Mouse (Mus musculus): ENCODE data around the gene Eif5a.
"Not testable (repeated sequence)": the region's sequence is repeated elsewhere in the genome, so short reads cannot be mapped to it uniquely, and the experiment has no call there.

Eif5a gene

DNA sequence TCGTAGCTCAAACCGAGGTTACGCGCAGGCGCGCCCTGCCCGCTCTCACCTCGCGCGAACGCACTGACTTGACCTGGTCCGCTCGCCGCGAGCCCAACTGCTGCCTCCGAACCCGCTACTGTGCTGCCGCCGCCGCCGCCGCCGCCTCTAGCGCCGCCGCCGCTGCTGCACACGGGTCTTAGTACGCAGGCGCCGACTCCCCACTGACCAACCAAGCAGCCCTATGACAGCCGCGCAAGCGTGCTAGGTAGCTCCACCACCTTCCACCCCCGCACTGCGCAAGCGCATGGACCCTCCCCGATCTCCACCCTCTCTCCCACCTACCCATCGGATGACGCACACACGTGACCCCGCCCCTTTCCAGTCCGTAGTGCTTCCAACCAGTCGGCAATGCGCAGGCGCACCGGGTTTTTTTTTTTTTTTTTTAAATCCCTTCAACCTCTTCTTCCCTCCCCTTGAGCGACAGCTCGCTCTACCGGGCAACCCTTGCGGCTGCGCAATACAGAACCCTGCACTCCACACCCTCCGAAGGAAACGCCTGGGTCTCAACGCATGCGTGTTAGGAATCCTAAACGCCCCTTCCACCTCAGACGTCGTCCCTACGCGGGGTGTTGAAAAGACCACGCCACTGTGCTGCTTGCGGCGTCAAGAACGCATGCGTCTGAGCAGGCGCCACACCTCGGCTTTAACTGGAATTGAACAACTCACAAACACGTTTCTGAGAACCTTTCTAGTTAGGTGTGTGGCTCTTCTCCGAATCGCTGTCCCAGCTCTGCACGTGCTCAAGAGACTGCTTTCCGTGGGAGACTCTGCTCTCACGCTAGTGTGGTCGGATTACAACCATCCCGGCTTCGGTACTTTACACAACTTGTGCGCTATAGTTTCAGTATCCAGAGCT is at the start of gene Eif5a:
TSS of gene Eif5a (minus strand) at position 845 of the 898 bp plus-strand sequence.
- peak; percentile 100 for DNase-seq

DNA sequence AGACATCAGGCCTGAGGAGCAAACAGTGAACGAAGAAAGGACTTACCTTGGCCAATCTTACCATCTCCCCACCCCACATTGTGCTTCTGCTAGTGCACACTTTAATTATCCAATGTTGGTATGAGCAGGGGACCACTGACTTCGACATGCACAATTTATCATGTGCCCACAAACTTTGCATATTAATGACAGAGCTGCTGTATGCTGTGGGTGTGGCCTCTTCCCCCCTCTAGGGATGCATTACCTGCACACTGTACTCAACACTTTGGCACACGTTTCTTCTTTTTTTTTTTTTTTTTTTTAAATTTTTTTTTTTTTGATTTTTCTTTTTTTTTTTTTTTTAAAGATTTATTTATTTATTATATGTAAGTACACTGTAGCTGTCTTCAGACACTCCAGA is 49.0 kb upstream of the Eif5a start:
- DNase-seq, result no peak

DNA sequence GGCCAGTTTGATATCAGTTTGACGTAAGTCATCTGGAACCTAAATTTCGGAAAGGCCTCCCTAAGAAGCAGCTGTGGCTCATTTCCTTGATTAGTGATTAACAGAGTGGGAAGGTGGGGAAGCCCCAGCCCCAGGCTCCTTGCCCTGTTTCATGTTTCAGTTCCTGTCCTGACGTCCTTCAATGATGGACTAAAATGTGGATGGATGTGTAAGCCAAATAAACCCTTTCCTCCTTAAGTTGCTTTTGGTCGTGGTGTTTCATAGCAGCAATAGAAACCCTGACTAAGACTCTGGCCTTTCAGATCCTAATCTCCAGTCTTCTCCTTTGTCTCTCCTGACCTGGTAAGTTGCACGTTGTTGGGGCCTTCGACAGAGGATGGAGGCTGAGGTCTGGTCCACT is 48.5 kb upstream of the Eif5a start:
- no peak for DNase-seq

DNA sequence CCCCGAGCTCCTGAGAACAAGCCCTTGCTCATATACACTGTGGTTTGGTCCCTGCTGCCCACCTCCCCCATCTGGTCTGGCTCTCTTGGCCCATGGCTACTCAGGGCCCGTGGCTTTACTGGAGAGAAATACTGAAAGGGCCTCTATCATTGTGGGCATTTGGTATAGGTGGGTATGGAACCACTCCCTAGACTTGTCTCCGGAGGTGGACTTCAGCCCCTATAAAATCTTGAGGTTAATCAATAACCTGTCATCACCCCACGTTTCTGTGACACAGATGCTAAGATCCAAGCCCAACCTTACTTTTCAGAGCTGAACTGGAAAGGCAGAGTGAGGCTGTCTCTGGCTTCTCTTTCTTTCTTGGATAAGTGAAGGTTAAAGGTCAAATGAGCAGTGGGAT is 47.0 kb upstream of the Eif5a start:
- DNase-seq, result no peak

DNA sequence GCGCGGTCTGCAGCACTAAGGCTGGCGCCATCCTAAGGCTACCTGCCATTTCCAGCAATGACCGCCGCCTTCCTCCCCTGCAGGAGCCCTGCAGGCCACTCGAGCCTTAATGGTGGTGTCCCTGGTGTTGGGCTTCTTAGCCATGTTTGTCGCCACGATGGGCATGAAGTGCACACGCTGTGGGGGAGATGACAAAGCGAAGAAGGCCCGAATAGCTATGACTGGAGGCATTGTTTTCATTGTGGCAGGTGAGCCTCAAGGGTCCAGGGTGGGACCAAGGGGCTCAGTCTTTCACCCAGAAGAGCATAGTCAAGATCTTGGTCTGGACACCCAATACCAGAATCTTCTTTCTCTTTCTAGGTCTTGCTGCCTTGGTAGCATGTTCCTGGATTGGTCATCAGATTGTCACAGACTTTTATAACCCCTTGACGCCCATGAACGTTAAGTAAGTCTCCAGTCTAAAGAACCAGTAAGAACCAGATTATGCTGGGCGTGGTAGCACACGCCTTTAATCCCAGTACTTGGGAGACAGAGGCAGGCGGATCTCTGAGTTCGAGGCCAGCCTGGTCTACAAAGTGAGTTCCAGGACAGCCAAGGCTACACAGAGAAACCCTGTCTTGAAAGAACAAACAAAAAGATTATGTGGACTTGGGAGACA is 45.2 kb upstream of the Eif5a start:
- no peak for DNase-seq

DNA sequence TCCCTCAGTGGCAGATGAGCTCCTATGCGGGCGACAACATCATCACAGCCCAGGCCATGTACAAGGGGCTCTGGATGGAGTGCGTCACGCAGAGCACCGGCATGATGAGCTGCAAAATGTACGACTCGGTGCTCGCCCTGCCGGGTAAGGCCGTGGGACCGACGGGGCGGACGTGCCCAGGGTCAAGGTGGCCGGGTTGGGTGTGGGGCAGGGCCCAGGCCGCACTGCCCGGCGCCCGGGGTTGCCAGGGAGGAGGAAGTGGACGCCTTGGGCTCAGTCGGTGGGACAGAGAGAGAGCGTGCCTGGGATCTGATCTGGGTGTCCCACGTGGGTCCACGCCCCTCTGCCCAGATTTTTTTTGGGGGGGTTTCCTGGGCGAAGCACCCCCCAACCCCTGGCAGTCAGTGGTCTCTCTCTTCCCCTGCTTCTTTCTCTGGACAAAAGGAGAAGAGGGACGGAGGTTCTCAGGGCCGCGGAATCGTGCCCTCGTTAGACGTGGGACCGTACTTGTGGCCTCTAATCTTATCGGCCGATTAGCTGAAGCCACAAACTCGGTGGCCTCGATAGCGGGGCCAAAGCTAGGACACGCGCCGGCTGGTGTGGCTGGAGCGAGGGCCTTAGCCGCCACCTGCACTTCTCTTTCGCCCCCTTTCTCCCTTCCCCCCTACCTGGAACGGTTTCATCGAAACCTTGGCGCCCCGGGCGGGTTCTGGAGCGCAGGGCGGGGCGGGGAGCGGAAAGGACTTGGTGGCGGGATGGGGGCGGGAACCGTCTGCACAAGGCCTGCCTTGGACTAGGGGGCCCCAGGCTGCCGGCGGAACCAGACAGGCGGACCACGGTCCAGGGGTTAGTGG is 44.5 kb upstream of the Eif5a start:
- DNase-seq, result no peak

DNA sequence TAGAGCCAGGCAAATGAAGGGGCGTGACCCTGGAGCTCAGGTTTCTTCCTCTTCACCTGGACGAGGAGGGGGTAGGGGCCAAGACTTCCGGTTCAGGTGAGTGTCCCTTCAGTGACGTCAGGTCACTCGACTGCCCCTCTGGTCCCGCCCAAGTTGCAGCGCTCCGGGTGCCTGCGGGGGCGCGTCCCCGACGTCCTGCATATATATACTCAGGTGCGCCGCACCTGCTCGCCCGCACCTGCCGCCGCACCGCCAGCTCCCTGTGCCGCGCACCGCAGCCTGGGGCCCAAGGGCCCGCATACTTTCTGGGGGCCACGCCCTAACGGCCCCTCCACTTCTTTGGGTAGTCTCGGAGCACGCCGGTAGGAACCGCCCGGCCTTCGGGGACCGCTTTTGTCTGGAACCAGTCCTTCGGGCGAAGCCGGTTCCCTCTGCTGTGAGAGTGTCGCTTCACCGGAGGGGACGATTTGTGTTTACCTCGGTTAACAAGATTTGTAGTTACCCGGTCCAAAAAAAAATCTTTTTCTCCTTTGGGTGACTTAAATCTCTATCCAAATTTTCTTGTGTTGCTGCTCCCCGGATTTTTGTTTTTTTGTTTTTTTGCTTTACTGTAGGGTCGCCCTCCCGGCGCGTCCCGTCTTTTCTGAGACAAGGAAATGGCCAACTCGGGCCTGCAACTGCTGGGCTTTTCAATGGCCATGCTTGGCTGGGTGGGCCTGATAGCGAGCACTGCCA is 43.7 kb upstream of the Eif5a start:
- peak; percentile 72 for DNase-seq

DNA sequence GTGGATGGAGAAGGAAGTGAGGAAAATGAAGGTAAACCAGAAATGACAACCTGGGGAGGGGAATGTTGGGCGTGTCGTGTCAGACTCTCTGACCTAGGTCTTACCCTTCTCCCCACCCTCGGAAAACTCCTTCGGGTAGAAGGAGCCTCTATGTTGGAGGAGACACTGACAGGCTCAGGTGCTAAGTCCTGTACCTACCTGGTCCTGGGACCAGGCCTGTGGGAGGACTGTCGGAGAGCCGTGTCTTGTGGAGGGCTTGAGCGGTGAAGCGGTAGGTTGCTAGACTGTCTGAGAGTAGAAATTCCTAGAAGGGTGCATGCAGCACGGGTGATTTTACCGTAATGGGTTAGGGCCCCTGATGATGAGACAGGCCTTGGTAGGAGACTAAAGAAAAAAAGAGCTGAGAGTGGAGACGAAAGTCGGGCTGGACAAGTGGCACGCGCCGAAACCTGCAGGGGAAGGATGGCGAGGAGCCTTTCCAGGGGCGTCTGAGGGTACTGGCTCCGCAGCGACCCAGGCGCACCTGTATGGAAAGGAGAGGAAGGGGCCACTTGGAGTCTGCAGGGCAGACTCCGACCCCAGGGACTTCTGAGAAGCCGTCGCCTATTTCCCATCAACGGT is 43.0 kb upstream of the Eif5a start, which contains the start of gene Cldn7:
TSS of gene Cldn7 (plus strand) at position 130 of the 621 bp plus-strand sequence.
- no peak for DNase-seq

GRCm38 (mm10) chr11:69961841-69962240 is 40.1 kb upstream of the Eif5a start:
- no peak for DNase-seq

GRCm38 (mm10) chr11:69960616-69961015 is 38.9 kb upstream of the Eif5a start:
- DNase-seq, result no peak

DNA sequence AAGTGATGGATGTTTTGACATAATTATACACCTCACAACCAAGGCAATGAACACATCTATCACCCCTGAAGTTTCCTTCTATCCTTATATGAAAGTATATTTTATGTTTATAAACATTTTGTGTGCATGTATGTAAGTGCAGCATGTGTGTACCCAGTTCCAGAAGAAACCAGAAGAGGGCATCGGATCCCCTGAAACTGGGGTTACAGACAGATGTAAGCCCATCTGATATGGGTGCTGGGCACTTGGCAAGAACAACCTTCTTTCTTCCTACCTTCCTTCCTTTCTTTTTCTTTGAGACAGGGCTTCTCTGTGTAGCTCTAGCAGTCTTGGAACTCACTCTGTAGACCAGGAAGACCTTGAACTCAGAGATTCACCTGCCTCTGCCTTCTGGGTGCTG is 34.5 kb upstream of the Eif5a start:
- no peak for DNase-seq

GRCm38 (mm10) chr11:69955618-69956017 is 33.9 kb upstream of the Eif5a start:
- DNase-seq, result not testable (repeated sequence)

DNA sequence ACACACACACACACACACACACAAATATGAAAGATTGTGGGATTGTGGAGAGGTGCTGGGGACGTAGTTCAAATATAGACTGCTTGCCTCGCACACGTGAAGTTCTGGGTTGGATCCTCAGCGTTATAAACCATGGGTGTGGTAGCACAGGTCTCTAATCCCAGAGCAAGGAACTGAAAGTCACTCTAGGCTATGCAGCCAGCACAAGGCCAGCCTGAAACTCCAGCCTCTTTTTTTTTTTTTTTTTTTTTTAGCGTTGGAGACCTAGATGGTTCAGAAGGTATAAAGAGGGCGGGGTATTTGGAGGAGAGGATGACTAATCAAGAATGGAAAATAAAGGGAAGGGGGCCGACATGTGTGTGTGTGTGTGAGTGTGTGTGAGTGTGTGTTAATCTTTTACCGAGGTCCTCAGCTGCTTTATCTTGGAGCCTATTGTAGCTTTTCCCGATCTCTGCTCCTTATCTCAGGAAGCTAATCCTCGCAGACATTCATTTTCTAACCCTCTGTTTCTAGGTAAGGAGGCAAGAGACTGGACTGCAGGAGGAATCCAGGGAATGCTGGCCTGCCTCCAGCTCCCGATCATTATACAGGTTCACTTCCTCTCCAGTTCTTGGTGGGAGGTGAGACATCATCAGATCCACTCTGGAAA is 31.6 kb upstream of the Eif5a start:
- DNase-seq, result no peak

DNA sequence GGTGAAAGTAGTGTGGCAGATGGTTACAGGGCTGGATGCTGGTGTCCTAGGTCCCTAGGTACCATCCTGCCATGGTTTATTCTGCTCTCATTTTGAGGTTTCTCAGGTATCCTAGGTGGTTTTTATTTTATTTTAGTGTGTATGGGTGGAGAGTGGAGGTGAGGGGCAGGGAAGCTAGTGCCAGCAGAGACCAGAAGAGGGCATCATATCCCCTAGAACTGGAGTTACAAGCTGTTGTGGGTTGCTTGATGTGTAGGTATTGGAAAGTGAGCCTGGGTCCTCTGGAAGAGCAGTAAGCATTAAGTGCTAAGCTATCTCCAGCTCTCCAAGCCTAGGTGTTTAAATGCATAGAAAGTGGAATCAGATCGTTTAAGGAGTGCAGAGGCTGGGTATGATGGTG is 30.5 kb upstream of the Eif5a start:
- no peak for DNase-seq

DNA sequence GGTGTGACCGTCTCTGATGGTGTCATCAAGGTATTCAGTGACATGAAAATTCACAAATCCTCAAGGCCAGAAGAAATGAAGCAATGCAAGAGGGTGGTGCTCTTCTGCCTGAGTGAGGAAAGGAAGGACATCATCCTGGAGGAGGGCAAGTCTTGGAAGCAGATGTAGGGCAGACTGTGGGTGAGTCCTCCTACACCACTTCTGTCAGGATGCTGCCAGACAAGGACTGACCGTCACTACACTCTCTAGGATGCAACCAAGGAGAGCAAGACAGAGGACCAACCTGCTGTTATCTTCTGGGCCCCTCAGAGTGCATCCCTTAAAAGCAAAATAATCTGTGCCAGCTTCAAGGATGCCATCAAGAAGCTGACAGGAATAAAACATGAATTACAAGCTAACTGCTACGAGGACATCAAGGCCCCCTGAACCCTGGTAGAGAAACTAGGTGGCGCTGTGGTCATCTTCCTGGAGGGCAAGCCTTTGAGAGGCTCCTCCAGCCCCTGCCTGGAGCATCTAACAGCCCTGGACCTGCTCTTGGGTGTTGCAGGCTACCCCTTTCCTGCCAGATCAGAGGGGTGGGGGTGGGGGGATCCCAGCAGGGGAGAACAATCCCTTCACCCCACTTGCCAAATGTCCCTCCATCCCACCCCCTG is 29.2 kb upstream of the Eif5a start:
- no peak for DNase-seq

- peak; percentile 95 for DNase-seq
Measured at GRCm38 (mm10) chr11:69948763-69949150, 27.0 kb upstream of the Eif5a start.

DNA sequence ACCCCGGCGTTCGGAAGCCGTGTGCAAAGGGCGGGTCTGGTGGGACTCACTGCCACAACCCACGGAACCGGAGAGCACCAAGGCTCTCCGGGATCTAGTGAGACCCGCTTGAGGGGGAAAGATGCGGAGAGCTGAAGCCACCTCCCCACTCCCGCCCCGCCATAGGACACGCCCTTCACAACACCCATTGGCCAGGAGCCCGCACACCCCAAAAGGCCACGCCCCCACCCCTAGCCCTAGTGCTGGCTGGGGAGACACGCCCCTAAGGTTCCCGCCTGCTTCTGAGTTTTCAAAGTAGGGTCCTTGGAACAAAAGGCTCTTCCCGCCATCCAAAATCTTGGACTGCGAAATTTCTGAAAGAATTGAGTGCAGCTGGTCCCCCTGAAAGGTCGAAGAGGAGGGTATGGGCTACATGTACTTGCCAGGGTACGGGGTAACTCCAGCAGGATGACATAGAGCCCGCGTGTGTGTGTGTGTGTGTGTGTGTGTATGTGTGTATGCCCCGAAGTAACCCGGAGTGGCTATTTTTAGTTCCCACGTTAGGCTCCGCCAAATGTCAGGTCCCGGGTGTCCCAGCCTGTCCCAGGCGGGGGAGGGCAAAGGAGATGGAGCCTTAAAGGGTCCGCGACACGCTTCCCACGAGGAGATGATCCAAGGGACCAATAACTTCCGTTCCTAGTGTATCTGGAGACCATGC is 26.5 kb upstream of the Eif5a start, which contains the start of gene Slc2a4:
TSS of gene Slc2a4 (minus strand) at position 123 of the 697 bp plus-strand sequence.
- DNase-seq, result peak; percentile 92

DNA sequence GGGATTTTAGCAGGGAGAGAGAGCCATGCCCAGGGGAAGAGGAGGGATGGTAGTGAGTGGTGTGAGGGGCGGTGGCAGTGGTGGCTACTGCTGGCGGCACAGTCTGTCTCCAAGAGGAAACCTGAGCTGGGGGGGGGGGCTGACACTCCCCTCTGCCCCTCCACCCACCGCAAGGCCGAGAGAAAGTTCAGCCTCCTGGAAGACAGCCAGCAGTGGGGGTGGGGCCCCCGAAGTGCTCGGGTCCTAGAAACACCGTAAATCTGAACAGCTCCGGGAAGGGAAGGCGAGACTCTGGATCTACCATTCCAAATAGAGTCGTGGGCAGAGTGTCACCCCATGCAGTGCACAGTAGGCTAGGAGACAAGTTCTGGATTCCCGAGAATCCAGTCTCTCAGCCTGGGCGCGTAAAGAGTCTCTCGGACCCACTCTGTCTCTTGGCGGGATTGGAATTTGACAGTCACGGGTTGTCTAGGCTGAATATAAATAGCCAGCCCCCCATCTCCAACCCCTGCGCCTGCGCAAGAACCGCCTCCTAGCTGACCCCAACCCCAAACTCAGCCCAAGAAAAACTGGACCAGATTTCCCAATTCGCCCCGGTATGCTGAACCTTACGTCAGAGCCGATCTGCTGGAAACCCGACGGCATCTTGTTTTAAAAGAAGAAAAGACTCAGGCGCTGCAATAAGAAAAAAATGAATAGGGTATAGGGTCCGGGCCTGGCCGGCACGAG is 25.7 kb upstream of the Eif5a start:
- peak; percentile 61 for DNase-seq

Data from kidney, adult 9 months (tissue).